Mouse (Mus musculus) CD8-positive naive resting alpha-beta T cell, adult 2 months (primary cell): ENCODE results near the gene Ttc9c.
"Not testable (repeated sequence)": the region's sequence is repeated elsewhere in the genome, so short reads cannot be mapped to it uniquely, and the experiment has no call there.

Experiments used
- DNase-seq, 2 experiments: peaks; one replicate each; pipeline ENCODE4 v3.0.0; 2022; ENCODE audit warnings: low read depth in 2 of 2, low spot score in 2 of 2

The Ttc9c gene

GRCm38 (mm10) chr19:8818801-8819595, at the start of gene Ttc9c:
TSS of gene Ttc9c (minus strand) at chr19:8819333.
- no peak for DNase-seq

- no peak for DNase-seq
Observed at GRCm38 (mm10) chr19:8864265-8864664, 45.1 kb upstream of the Ttc9c start.

- DNase-seq = peak; percentile 43 to 47
Observed at GRCm38 (mm10) chr19:8859018-8859417, 39.9 kb upstream of the Ttc9c start.

- no peak for DNase-seq
Observed at GRCm38 (mm10) chr19:8857689-8858088, 38.6 kb upstream of the Ttc9c start.

DNA sequence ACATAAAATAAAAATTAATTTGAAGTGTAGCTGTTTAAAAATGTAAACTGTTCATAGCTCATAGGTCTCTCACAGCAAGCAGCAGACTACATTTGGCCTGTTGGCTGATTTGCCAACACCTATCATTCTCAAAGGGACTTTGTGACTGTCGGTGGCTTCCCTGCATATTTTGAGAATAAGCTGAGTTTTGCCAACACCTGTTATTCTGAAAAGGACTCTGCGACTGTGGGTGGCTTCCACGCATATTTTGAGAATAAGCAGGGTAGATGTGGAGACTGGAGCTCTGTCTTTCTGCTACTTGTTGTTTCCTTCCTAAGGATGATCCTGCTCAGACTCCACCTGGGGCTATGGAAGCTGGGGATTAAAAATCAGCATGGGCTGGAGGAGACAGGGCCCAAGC, 34.0 kb upstream of the Ttc9c start:
- no peak for DNase-seq

DNA sequence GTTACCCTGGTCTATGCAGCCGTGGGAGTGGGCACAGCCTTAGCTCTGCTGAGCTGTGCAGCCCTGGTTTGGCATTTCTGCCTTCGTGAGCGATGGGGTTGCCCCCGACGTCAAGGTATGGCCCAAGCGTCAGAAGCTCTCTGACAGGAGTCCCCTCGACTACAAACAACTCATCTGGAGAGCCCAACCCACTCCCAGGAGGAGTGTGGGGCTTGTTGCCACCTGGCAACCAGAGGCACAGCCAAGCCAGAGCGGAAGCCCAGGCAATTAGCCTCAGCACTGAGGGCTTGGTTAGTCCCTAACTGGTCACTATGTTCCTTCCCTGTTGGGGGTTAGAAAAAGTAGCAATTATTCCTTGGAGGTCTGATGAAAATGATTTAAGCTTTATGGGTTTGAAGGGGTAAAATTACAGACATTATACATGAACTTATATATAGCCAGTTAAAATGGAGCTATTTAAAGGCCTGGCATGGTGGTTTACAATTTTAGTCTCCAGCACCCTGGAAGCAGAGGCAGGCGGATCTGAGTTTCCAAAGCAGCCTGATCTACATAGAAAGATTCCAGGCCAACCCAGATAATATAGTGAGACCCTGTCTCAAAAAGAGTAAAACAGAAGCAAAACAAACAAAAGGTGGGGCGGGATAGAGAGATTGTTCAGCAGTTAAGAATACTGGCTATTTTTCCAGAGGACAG, 33.2 kb upstream of the Ttc9c start:
- DNase-seq = no peak

DNA sequence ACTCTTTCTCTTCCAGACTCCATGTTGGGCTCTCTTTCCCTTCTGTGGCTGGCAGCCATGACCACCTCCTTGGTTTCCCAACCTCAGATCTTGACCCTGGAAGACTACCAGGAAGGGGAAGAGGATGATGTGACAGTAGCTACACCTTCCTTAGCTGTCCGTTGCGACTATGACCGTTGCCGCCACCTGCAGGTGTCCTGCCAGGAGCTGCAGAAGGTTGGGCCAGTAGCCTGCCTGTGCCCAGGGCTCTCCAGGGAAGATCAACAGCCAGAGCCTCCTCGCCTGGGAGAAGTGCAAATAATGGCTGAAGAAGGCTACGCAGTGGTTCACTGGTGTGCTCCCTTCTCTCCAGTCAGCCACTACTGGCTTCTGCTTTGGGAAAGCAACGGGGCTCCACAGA, 32.5 kb upstream of the Ttc9c start:
- no peak for DNase-seq

GRCm38 (mm10) chr19:8850402-8850901, 31.3 kb upstream of the Ttc9c start, which contains the start of gene Lrrn4cl:
TSS of gene Lrrn4cl (plus strand) at chr19:8850768.
- DNase-seq = no peak

DNA sequence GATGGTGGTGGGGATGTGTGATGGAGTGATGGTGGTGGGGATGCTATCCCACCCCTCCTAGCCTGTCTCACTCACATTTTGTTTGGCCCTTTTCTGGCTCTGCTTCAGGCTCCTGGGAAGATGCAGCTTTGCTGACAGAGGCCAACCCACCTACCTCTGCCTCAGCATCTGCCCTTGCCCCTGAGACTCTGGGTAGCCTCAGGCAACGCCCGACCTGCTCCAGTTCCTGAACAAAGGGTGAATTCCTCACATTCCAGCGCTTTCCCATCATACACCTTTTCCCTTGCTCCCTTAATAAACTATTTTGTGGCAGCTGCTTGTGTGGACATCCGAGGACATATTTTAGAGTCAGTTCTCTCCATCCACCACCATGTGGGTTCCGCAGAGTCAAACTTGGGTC, 29.2 kb upstream of the Ttc9c start:
- DNase-seq = no peak

GRCm38 (mm10) chr19:8844371-8845129, 25.4 kb upstream of the Ttc9c start:
- peak; percentile 71 to 88 for DNase-seq

- no peak for DNase-seq
Observed at GRCm38 (mm10) chr19:8842961-8843360, 23.8 kb upstream of the Ttc9c start.

DNA sequence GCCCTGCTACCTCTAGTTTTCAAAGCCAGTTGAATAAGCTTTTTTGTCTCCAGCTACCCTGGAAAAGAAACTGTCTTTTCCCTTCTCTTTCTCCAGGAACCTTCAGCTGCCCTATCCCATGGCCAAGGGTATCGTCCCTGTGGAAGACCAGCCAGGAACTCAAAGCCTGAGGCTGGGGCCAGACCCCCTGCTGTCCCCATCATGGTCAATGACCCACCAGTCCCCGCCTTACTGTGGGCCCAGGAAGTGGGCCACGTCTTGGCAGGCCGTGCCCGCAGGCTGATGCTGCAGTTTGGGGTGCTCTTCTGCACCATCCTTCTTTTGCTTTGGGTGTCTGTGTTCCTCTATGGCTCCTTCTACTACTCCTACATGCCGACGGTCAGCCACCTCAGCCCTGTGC, 21.9 kb upstream of the Ttc9c start:
- no peak for DNase-seq

- DNase-seq = peak in 1 of 2 experiments; percentile 26
Observed at GRCm38 (mm10) chr19:8839908-8840791, 21.0 kb upstream of the Ttc9c start.

- DNase-seq = no peak
Observed at GRCm38 (mm10) chr19:8839103-8839907, 20.2 kb upstream of the Ttc9c start, which contains the start of gene Gng3. TSS of gene Gng3 (minus strand) at chr19:8839194.

DNA sequence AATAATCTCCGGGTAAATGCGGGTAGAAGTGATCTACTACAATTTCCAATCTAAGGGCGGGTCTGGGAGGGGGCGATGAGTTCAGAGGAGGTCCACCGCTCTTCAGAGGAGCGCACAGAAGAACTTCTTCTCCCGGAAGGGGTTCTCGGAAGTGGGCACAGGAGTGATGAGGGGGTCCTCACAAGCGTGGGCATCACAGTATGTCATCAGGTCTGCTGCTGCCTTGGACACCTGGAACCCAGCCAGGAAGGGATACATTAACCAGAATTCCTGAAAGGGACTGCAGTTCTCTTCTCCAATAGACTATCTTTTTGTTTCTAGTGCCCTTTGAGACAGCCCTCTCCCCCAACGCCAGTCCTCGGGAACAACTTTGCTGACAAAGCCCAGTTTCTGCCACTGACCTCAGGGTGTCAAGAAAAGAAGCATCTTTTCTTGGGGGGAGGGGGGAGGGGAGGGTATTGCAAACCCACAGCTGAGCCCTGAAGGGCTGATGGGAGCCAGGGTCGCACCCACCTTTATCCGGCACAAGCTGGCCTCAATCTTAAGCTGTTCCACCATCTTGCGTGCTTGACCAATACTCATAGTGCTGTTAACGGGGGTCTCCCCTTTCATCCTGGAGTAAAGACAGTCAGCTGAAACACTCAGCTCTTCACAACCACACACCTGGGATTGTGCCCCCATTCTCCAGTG, 19.1 kb upstream of the Ttc9c start:
- no peak for DNase-seq

GRCm38 (mm10) chr19:8837251-8837791, 18.2 kb upstream of the Ttc9c start, which contains the start of gene Bscl2:
TSS of gene Bscl2 (plus strand) at chr19:8837467.
- peak; percentile 76 to 85 for DNase-seq

GRCm38 (mm10) chr19:8836327-8836726, 17.2 kb upstream of the Ttc9c start:
- not testable (repeated sequence) for DNase-seq

DNA sequence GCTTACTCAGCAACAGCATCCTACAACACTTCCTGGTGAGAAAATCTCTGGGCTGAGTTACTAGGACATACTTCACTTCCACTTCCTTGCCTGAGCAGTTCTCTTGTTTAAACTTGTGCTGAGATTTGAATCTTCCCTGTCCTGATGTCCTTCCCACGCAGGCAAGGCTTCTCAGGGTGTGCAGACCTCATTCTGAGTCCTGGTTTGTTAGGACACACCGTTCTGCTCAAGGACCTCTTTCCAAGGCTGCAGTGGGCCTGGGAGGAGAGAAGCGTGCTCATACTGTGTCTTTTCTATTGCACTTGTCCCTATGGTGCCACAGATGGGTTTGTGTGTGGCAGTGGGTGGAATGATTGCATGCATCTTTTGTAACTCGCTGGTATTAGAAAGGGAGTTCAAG, 13.8 kb upstream of the Ttc9c start:
- no peak for DNase-seq

DNA sequence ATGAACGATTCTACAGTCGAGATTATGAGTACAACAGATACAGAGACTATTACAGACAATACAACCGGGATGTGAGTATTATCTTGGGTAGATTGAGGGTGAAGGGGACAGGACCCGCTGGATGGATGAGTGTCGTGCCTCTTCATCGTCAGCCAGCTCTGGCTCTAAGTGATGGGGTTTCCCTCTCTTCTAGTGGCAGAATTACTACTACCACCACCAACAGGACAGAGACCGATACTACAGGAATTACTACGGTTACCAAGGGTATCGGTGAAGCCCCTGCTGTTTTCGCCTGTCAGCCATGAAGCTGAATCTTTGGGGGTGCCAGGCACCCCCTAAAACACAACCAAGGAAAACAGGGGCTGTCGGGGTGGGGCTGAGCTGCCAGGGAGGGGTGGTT, 12.1 kb upstream of the Ttc9c start:
- DNase-seq = no peak
